Mouse (Mus musculus) left cerebral cortex, adult 18-20 months (tissue): ENCODE results near the gene Samd10. TPM values are rescaled to one million over a fixed set of nuclear protein-coding genes. Genes with fewer than 3 reads are reported as not detected.

Experiments
- DNase-seq, 2 experiments: peaks; one replicate each; pipeline ENCODE4 v3.0.0; 2021 to 2022; ENCODE audit warnings: low spot score in 2 of 2, mixed read lengths in 1 of 2
- total RNA-seq, 2 experiments: library from RNA; stranded (reverse); gene quantifications; 2 replicates each; pipeline ENCODE4 v1.2.3; 2021

The Samd10 gene
- total RNA-seq, 2 experiments from 2014 or later: 20.8 to 23.5 TPM

DNA sequence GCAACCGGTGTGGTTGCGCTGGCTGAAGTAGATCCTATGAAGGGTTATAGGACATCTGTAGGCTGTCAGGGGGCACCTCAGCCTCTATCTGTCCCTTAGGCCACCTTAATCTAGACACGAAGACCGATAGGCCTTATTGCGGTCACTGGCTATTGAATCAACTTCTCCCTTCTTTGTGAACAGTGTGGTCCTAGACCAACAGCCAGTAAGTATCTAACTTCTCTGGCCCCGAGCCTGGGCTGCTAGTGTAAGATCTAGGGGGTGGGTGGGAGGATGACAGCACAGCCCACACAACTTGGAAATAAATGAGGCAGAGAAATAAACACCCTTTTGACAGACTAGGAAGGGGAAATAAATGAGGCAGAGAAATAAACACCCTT, 6.0 kb downstream of the Samd10 start:
- DNase-seq: no peak

DNA sequence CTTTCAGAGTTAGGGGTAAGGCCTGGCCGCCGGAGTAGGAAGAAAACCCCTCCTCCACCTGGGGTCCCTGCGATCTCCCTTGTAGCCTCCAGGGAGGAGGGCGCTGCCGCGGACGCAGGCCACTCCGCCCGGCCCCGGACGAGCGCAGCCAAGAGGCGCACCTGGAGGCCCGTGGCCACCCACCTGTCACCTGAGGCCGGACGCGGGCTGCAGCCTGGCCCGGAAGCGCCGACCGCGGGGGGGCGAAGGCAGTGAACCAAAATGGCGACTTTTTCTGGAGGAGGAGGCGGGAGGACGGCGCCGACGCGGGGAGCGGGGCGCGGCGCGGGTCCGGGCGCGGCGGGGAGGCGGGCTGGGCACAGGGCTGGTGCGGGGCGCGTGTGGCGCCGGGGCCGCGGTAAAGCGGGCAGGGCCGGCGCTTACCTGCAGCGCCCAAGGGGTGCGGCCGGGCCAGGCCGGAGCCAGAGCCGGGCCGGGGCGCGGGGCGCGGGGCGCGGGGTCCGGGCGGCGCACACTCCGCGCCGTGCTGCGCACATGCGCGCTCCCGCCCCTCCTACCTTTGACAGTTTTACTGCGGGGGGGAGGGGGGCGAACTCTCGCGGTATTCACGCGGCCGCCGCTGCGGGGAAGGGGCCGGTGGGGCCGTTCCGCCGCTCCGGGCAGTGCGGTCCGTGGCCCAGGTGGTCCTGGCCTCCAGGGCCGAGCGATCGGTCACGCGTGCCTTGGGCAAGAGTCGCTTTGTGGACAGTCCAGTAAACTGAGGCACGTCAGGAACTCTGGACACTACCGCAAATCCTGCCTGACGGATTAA, 6.6 kb downstream of the Samd10 start, which contains the start of gene Zfp512b:
Zfp512b (minus strand) TSS at position 573 of the 811 bp plus-strand sequence.
- peak; percentile 52 to 61 for DNase-seq

DNA sequence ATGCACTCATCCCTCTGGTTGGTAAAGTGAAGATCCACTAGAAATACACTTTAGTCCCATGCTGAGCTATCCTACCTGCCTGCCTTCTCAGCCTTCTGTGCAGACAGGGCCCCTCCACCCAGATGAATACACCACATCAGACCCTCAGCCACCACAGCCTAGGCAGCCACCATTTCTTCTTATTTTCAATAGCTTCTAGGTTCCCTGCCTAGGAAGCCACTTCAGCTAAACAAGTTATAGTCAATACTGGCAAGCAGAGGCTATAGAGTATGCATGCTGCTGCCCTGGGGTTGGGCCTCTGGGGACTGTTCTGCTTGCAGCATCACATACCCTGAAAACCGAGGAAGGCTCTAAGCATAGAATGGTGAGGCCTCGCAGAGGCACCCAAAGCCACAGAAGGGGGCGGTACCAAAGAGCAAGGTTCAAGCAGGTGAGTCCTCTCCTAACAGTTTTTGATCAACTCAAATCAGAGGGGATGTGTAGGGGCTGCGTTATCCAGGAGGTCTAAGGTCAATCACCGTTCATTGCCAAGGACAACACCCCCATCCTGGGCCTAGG, 7.4 kb downstream of the Samd10 start, which contains the start of gene Prpf6:
Prpf6 (plus strand) TSS at position 341 of the 558 bp plus-strand sequence.
- DNase-seq: no peak

DNA sequence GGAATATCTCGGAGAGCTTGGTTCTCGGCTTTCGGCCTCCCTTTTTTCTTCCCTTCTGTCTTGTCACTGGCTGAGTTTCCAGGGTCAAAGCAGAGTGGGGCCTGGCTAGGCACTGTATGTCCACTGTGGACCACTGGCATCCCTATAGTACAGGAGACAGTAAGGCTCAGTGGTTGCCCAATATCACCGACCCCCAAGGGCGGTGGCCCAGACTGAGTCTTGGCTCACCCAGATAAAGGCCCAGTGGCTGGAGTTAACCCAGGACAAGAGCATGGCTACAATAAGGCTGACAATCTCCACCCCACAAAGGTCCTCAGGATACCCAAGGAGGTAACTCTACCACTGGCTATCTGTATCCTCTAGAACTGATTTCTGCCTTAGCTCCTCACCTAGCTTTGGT, 8.5 kb downstream of the Samd10 start:
- no peak for DNase-seq

GRCm38 (mm10) chr2:181589732-181590105, 9.3 kb downstream of the Samd10 start:
- no peak for DNase-seq

GRCm38 (mm10) chr2:181589011-181589731, 9.8 kb downstream of the Samd10 start:
- no peak for DNase-seq

GRCm38 (mm10) chr2:181588229-181588780, 10.7 kb downstream of the Samd10 start:
- DNase-seq: no peak

- DNase-seq: no peak
These were observed 11.2 kb downstream of the Samd10 start for GRCm38 (mm10) chr2:181587796-181588195.

- no peak for DNase-seq
These were observed 12.9 kb downstream of the Samd10 start for GRCm38 (mm10) chr2:181586124-181586523.

DNA sequence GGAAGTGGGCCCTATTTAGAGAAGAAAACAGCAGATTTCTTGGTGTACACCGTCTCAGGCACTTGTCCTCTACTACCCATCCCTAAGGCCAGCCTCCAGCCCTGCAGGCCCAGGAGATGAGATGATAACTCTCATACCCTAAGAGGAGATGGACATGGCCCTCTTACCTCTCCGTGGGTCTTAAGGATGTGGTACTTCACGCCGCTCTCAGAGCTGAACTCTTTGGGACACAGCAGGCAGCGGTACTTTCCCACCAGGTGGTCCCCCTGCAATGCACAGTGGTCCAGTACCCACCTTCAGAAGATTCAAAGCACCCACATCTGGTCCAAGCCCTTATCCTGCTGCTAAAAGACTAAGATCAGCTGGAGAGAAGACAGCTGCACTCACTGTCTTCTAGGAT, 13.5 kb downstream of the Samd10 start:
- DNase-seq: no peak

DNA sequence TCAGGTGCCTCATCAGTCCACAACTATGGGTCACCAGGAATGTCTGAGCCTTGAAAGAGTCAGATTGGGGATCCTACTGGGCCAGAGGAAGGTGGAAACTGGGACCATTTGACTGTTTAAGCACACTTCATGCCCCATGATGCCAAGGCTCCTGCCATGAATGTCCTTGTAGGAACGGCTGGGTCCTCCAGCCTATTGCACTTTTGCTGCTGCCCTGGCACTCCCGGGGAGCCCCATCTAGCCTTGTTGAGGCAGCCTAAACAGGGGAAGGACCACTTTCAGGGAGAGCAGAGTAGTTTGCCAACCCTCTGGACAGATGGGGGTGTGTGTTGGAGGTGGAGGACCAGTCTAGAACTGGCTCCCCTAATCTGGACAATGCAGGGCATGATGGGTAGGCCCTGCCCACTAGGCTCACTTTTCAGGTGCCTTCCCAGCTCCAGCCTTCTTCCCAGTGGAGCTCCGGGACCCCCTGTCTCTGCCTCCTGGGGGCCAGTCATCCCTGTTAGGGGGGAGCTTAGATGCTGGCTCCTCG, 14.5 kb downstream of the Samd10 start, which contains the start of gene Uckl1:
Uckl1 (minus strand) TSS at position 482 of the 532 bp plus-strand sequence.
- DNase-seq: no peak

- no peak for DNase-seq
These were observed 15.4 kb downstream of the Samd10 start for GRCm38 (mm10) chr2:181583460-181584257.

DNA sequence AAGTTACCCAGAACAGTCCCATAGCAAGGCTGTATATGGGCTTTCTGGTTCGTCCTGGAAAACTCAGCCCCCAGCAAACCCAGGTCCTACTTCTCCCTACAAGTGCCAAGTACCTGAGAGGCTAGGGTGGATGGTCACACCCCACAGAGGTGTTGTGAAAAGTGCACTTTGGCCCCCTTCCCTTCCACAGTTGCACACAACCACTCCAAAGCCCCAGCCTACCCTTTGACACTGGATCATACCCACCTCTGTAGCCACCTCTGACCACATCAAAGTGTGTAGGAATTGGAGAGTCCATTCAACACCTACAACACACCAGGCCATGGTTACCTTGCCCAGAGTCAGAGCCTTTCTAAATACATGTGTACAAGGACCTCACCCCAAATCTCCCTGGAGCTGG, 16.1 kb downstream of the Samd10 start:
- no peak for DNase-seq

- no peak for DNase-seq
These were observed 16.7 kb downstream of the Samd10 start for GRCm38 (mm10) chr2:181582358-181582757.

- DNase-seq: peak; percentile 83 to 89
These were observed 17.5 kb downstream of the Samd10 start for GRCm38 (mm10) chr2:181581402-181582120.

GRCm38 (mm10) chr2:181581016-181581401, 18.0 kb downstream of the Samd10 start:
- peak; percentile 70 to 81 for DNase-seq

DNA sequence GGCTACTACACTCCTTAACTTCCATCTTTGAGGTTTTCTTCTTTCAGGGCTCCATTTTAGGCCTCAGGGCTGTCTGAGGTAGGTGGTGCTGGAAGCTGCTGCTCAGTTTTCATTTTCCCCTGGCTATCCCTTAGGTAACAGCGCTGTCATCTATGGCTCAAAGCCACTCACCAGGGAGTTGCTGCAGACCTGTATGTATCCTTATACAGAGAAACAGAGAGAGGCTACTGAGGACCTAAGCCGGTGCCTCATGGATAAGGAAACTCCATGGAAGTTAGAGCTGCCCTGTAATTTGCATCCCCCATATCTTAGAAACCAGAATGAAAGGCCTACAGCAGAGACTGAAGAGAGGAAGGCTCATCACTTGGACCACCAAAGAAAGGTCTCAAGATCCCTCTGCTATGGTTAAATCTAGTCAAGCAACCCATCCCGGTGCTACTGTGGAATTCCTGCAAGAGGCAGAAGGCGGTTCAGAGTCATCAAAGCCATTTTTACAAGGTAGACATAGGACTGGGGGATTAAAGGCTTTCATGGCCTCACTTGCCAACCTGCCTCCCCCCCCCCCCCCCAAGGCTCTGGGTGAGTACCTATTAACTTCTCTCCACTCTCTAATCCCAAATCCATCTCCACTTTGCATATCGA, 18.8 kb downstream of the Samd10 start:
- no peak for DNase-seq

DNA sequence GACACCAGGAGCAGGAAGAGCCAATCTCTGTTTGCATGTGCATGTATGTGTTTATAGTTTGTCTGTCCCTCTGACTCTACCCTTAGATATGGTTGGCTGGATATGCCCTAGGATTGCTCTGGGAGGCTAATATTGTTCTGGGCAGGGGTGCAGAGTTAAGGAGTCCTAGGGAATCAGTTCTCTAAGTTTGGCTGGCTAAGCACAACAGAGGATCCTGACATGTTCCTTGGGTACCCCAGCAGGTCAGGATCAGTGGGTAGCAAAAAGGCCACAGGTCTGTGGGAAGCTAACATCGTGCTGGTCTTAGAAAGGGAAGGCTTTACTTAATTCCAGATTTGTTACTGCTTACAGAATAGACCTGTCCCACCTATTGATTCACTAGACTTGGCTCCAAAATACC, 19.3 kb downstream of the Samd10 start:
- DNase-seq: no peak
